Mouse (Mus musculus) lung, postnatal 0 days (tissue): ENCODE measurements around the gene Atat1.

Experiments used
- CTCF ChIP-seq: IDR thresholded peaks from 2 replicates; pipeline ENCODE4 v1.5.1; 2016; ENCODE audit warnings: antibody characterized with exemption, mild to moderate bottlenecking
- EP300 ChIP-seq: IDR thresholded peaks from 2 replicates; pipeline ENCODE4 v1.6.1; 2016; ENCODE audit warnings: antibody characterized with exemption, mild to moderate bottlenecking, control low read depth

GRCm38 (mm10) chr17:35922566-35922965, 12.7 kb upstream of the Atat1 start:
- TF ChIP-seq CTCF (no peak), EP300 (no peak)
